Mouse (Mus musculus) testis, adult 2 months (tissue): ENCODE results near the gene Dock1. TPM values are rescaled to one million over a fixed set of nuclear protein-coding genes. Genes with fewer than 3 reads are reported as not detected.

Experiments used
- H3K27ac ChIP-seq: fragments of 200-500 bp; 2 replicates; pipeline ENCODE4 v1.5.1; 2012; ENCODE audit warnings: low read depth, low read length; ENCODE audit not compliant: control insufficient read depth, insufficient read depth
- H3K27me3 ChIP-seq: fragments of 200-500 bp; 2 replicates; pipeline ENCODE4 v1.6.1; 2012; ENCODE audit warnings: mild to moderate bottlenecking, low read length, moderate library complexity; ENCODE audit not compliant: control insufficient read depth, insufficient read depth
- H3K36me3 ChIP-seq: fragments of 200-500 bp; 2 replicates; pipeline ENCODE4 v1.6.1; 2012; ENCODE audit warnings: mild to moderate bottlenecking, low read length; ENCODE audit not compliant: control insufficient read depth, insufficient read depth
- H3K4me1 ChIP-seq: fragments of 200-500 bp; 2 replicates; pipeline ENCODE4 v1.6.1; 2012; ENCODE audit warnings: low read length; ENCODE audit not compliant: control insufficient read depth, insufficient read depth
- H3K4me3 ChIP-seq: fragments of 200-500 bp; 2 replicates; pipeline ENCODE4 v1.5.1; 2012; ENCODE audit warnings: low read depth, mild to moderate bottlenecking, low read length, moderate library complexity, mixed read lengths; ENCODE audit not compliant: control insufficient read depth
- CTCF ChIP-seq: fragments of 200-500 bp; IDR thresholded peaks from 2 replicates; pipeline ENCODE4 v1.5.1; 2012; ENCODE audit warnings: low read depth, mild to moderate bottlenecking, inconsistent platforms, low read length, moderate library complexity; ENCODE audit not compliant: control insufficient read depth, insufficient read depth, insufficient replicate concordance
- POLR2A ChIP-seq: fragments of 200-500 bp; IDR thresholded peaks from 2 replicates; pipeline ENCODE4 v1.6.1; 2012; ENCODE audit warnings: low read depth, mild to moderate bottlenecking, inconsistent platforms, low read length, moderate library complexity; ENCODE audit not compliant: control insufficient read depth
- polyA plus RNA-seq: library from polyadenylated mRNA; depleted of rRNA; stranded (reverse); fragments of >200 nt; gene quantifications from 2 replicates; pipeline ENCODE4 v1.2.3, GENCODE M21; 2012; rRNA removed

The Dock1 gene
- 2.1 and 2.2 TPM in 2 replicates for polyA plus RNA-seq

DNA sequence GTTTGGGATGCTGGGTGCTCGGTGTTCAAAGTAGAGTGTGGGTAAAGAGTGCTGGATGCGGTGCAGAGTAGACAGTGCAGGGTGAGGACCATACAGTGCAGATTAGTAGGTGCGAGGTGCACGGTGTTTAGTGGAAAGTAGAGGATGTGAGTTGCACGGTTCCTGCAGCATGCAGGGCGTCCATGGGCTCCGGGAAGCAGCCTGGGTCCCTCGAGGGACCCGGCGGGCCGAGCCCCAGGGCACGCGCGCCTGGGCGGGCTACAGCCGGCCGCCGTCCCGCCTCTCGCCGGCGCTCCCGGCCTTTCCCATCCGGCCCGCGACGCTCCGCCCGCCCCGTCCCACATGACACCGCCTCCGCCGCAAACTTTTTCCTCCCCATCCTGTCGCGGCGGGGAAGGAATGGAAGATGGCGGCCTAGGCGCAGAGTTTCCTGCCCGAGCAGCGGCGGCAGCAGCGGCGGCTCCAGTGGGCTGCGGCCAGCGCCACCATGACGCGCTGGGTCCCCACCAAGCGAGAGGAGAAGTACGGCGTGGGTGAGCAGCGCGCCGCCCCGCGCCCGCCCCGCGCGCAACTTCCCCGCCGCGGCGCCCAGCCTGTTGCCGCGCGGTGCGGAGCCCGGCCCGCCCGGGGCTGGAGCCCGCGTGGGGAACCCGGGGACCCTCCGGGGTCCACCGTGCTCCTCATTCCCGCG, at the start of gene Dock1:
Gene Dock1 (plus strand): TSS at position 343 of the 691 bp plus-strand sequence.
- Histone ChIP-seq H3K27me3 (no peaks in the 10 kb centered on the region), H3K36me3 (no peaks in the 10 kb centered on the region), H3K4me3 (peak within 1 kb of the TSS; percentile 87), H3K27ac (peak within 1 kb of the TSS; percentile 50), H3K4me1 (peaks cover 16% of the 10 kb centered on the region)
- TF ChIP-seq POLR2A (0 out of 2 replicates have a peak, but pooled peaks have one; percentile 42), CTCF (no peak)

DNA sequence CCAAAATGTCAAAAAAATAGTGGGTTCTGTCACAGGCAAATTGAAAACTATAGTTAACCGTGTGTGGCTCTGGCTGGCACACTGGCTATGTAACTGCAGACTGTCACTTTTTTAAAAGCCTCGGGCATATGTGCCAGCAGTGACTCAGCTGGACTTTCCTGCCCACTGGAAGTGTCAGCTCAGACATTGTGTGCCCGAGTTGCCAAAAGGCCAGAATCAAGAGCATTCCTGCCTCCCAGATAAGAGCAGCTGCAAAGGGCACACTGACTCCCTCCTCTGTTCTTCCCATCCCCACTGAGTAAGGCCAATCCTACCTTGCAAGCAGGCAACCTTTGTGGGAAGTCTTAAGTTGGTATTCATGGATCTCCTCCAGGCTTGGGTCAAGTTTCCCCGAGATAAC, 42.5 kb upstream of the Dock1 start:
- no peak overlapping the region for H3K27ac ChIP-seq
- H3K36me3 ChIP-seq: no peaks in the 10 kb centered on the region
- H3K27me3 ChIP-seq: no peaks in the 10 kb centered on the region
- H3K4me1 ChIP-seq: no peaks in the 10 kb centered on the region
- no peak overlapping the region for H3K4me3 ChIP-seq
- TF ChIP-seq CTCF: no peak
- TF ChIP-seq POLR2A: no peak

DNA sequence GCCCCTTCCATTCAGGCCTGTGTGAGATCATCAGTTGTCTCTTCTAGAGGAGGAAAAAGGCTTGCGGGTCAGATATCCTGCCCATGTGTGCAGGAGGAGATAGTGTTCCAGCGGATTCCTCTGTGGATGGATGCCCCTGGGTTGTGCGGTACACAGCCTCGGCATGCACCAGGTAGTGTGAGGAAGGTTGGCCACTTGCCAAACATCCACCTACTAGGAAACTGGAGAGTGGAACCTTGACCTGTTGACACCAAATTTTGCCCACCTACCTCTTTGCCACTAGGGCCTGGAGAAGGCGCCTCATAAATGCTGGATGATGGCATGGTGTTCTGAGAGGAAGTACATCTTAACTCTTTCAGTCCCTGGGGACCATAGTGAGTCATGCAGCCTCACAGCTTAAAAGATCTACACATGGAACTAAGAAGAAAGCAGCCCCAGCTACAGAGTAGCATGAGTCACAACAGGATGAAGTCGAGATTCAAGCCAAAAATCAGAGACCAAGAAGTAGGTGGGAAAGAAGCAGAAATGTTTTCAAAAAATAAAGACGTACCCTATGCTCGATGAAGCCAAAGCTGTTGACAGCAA, 20.1 kb upstream of the Dock1 start:
- Histone ChIP-seq H3K27me3 (no peaks in the 10 kb centered on the region), H3K27ac (no peak overlapping the region), H3K4me1 (no peaks in the 10 kb centered on the region), H3K4me3 (no peak overlapping the region), H3K36me3 (no peaks in the 10 kb centered on the region)
- TF ChIP-seq CTCF (no peak), POLR2A (no peak)

DNA sequence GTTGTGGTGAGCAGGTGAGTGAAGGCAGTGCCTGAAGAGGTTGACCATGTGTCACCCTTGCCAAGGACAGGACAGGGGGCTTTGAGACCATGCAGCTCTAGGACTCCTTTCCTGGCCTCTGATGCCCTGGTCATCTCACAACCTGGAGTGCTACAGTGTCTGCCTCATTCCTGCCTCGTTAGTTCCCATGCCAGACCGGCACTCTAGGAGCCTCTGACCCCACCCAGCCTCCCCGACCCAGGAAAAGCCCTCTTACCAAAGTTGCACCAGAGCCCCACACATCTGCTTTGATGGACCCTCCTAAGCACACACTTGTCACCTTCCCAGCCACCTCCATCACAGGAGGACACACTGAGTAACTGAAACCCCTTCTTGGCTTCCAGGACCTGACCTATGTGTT, 19.4 kb upstream of the Dock1 start:
- Histone ChIP-seq H3K4me3 (no peak overlapping the region), H3K4me1 (no peaks in the 10 kb centered on the region), H3K27me3 (no peaks in the 10 kb centered on the region), H3K36me3 (no peaks in the 10 kb centered on the region), H3K27ac (no peak overlapping the region)
- TF ChIP-seq POLR2A: no peak
- TF ChIP-seq CTCF: no peak

DNA sequence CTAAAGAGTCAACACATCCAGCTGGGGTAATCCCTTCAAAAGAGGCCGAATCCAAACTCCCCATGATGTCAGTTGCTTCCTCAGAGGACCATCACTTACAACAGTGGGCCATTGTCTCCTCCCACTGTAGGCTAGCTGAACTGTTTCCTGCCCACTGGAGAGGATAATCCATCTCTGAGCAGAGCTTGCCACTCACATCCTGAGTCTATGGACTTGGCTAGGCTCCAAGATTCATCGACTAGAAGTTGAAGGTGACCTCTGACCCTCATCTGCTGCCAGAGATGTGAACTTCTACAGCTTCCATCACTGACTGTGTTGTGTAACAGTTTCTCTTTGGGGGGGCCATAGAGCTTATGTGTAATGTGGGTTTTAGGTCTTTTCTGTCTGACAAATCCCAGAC, 7.2 kb upstream of the Dock1 start:
- TF ChIP-seq CTCF (no peak), POLR2A (no peak)
- H3K4me3 ChIP-seq: no peak overlapping the region
- no peak overlapping the region for H3K27ac ChIP-seq
- no peaks in the 10 kb centered on the region for H3K36me3 ChIP-seq
- H3K4me1 ChIP-seq: no peaks in the 10 kb centered on the region
- no peaks in the 10 kb centered on the region for H3K27me3 ChIP-seq

DNA sequence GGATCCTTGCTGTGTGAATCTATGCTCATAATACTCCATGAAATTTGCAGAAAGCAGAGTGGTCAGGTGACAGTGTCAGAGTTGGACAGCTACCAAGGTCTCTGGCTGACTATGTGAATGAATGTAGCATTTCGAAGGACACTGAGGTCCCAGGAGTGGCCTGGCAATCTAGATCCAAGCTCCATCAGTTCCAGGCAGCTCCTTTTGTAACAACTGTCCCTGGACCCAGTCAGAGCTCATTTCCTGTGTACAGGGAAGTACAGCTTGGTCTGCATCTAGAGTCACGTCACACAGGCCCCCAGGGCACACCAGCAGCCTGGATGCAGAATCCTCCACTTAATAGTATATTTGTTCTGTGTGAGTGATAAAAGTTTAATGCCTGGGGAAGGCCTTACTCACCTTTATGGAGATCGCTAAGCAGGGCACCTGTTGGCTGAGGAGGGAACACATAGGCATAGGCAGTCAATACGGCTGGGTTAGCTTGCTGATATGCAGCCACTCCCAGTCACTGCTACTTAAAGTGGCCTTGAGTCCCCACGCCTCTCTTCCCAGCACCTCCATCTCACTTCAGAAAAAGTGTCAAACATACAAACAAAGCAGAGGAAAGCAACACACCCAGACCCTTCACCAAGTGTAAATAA, 4.7 kb upstream of the Dock1 start:
- Histone ChIP-seq H3K4me3 (no peak overlapping the region), H3K27me3 (no peaks in the 10 kb centered on the region), H3K36me3 (no peaks in the 10 kb centered on the region), H3K27ac (no peak overlapping the region), H3K4me1 (peaks cover 7% of the 10 kb centered on the region)
- TF ChIP-seq POLR2A: no peak
- TF ChIP-seq CTCF: no peak

DNA sequence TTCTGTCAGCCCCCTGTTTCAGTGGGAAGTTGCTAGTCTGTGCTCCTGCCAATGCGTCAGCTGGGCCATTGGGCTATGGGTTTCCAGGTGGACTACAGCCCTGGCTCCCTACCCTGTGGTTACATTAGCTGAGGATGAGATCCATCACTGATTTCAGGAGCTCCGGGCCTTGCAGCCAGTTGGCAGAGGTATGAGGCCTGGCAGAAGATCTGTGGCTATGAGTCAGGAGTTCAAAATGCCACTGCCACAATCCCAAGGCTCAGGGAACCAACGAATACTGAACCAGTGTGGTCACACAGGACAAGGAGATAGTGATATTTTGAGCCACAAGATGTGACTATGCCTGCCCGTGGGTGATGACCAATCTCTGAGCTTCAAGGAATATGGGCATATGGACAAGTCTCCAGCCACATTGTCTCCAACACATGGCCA, 3.2 kb upstream of the Dock1 start:
- H3K4me3 ChIP-seq: no peak overlapping the region

More for the DNA sequence above, 3.2 kb upstream of the Dock1 start:
- no peaks in the 10 kb centered on the region for H3K27me3 ChIP-seq
- H3K36me3 ChIP-seq: no peaks in the 10 kb centered on the region
- TF ChIP-seq CTCF (no peak), POLR2A (no peak)
- no peak overlapping the region for H3K27ac ChIP-seq
- peaks cover 16% of the 10 kb centered on the region for H3K4me1 ChIP-seq
